Mouse (Mus musculus) CH12.LX (cell line): ENCODE measurements around the gene Clec2d.
A peak's percentile ranks its signal among the peaks of the same experiment; 100 is the strongest.

Experiments used
- CTCF ChIP-seq, 2 experiments: IDR thresholded peaks in 1 of 2; conservative IDR thresholded peaks in 1 of 2; 2 replicates each; pipeline ENCODE4 v1.5.1; 2011 to 2012; ENCODE audit warnings: low read depth in 2 of 2, low read length in 2 of 2, improper control_type of control experiment in 1 of 2, inconsistent platforms in 1 of 2, mild to moderate bottlenecking in 1 of 2, moderate library complexity in 1 of 2
- IRF4 ChIP-seq: IDR thresholded peaks from 2 replicates; pipeline ENCODE4 v1.6.1; 2014; ENCODE audit warnings: low read depth, mild to moderate bottlenecking, inconsistent platforms, low read length, improper control_type of control experiment
- MEF2A ChIP-seq: IDR thresholded peaks from 2 replicates; pipeline ENCODE4 v1.6.1; 2014; ENCODE audit warnings: low read depth, mild to moderate bottlenecking, inconsistent platforms, low read length, improper control_type of control experiment, borderline replicate concordance
- MXI1 ChIP-seq: IDR thresholded peaks from 2 replicates; pipeline ENCODE4 v1.6.1; 2011; ENCODE audit warnings: mild to moderate bottlenecking, low read depth, low read length, improper control_type of control experiment
- NELFE ChIP-seq: IDR thresholded peaks from 2 replicates; pipeline ENCODE4 v1.6.1; 2011; ENCODE audit warnings: low read depth, low read length, improper control_type of control experiment
- NRF1 ChIP-seq: IDR thresholded peaks from 2 replicates; pipeline ENCODE4 v1.6.1; 2014; ENCODE audit warnings: low read depth, mild to moderate bottlenecking, inconsistent platforms, low read length, improper control_type of control experiment, moderate library complexity
- POLR2A ChIP-seq: IDR thresholded peaks from 2 replicates; pipeline ENCODE4 v1.6.1; 2011; ENCODE audit warnings: low read depth, mild to moderate bottlenecking, improper control_type of control experiment, low read length
- POLR2AphosphoS2 ChIP-seq: IDR thresholded peaks from 2 replicates; pipeline ENCODE4 v1.6.1; 2011; ENCODE audit warnings: low read depth, low read length, improper control_type of control experiment
- RAD21 ChIP-seq: IDR thresholded peaks from 2 replicates; pipeline ENCODE4 v1.6.1; 2011; ENCODE audit warnings: low read depth, mild to moderate bottlenecking, low read length, improper control_type of control experiment, moderate library complexity
- TBP ChIP-seq: conservative IDR thresholded peaks from 2 replicates; pipeline ENCODE4 v1.6.1; 2011; ENCODE audit warnings: low read depth, low read length, improper control_type of control experiment
- USF2 ChIP-seq: conservative IDR thresholded peaks from 2 replicates; pipeline ENCODE4 v1.6.1; 2011; ENCODE audit warnings: low read depth, low read length, improper control_type of control experiment

DNA sequence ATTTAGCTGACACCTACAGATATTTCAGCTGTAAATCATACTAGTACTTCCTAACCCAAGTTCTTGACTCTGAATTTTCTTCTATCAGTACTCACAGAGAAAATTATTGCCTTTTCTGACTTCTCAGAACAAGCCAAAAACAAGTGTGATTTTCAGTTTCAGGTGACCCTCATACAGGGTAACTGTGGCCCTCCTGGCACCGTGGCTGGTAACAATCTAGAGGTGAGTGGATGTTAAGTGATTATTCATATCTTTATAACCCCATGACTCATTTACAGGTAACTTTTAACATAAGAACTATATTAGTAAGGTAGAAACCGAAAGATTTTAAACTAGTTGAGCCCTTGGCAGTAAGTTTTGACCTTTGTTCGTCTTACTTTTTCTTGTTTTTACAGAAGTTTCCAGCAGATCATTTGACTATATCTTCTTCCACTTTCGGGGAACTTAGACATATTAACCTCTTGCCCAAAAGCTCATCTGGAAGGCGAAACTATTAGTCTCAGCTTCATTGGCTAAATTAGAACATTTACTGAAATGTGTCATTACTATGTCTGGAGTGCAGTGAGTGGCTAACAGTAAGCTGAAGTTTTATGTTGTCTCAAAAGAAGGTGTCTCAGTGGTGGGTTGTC is 28.6 kb downstream of the Clec2d start:
- peak; percentile 25; the same call in 1 of the 2 replicates for TF ChIP-seq POLR2A
- no peak; the same call in none of the 2 replicates for TF ChIP-seq RAD21
- TF ChIP-seq MEF2A: peak; percentile 94
- peak; percentile 56; the same call in 1 of the 2 replicates for TF ChIP-seq TBP
- TF ChIP-seq MXI1: no peak
- TF ChIP-seq CTCF (conservative IDR thresholded peaks at IDR 0.05 in 1 of 2, IDR thresholded peaks at IDR 0.05 in 1 of 2; ENCODE audit: low read depth in 2 of 2, low read length in 2 of 2): no peak
- TF ChIP-seq NRF1: no peak
- TF ChIP-seq USF2: no peak
- no peak for TF ChIP-seq NELFE
- TF ChIP-seq IRF4: peak; percentile 94
- no peak for TF ChIP-seq POLR2AphosphoS2
